Mouse (Mus musculus): ENCODE measurements around the gene Adgrl1.

Adgrl1 gene

GRCm38 (mm10) chr8:83899363-83900252, at the start of gene Adgrl1:
TSS of gene Adgrl1 (plus strand) at chr8:83900105.
- no peak for DNase-seq (ENCODE audit: low read depth, low spot score)

GRCm38 (mm10) chr8:83852329-83852728, 47.6 kb upstream of the Adgrl1 start:
- no peak for DNase-seq (ENCODE audit: low read depth, low spot score)

GRCm38 (mm10) chr8:83853323-83854050, 46.4 kb upstream of the Adgrl1 start:
- no peak for DNase-seq (ENCODE audit: low read depth, low spot score)

- DNase-seq (ENCODE audit: low read depth, low spot score) = no peak
These were observed 43.3 kb upstream of the Adgrl1 start for GRCm38 (mm10) chr8:83856486-83857065.

- no peak for DNase-seq (ENCODE audit: low read depth, low spot score)
These were observed 37.3 kb upstream of the Adgrl1 start for GRCm38 (mm10) chr8:83862439-83863268.

GRCm38 (mm10) chr8:83874881-83875655, 24.8 kb upstream of the Adgrl1 start:
- no peak for DNase-seq (ENCODE audit: low read depth, low spot score)

- DNase-seq (ENCODE audit: low read depth, low spot score) = no peak
These were observed 24.3 kb upstream of the Adgrl1 start for GRCm38 (mm10) chr8:83875656-83876040.

GRCm38 (mm10) chr8:83876080-83876837, 23.6 kb upstream of the Adgrl1 start:
- DNase-seq (ENCODE audit: low read depth, low spot score) = no peak

GRCm38 (mm10) chr8:83876838-83877223, 23.1 kb upstream of the Adgrl1 start:
- DNase-seq (ENCODE audit: low read depth, low spot score) = no peak

- DNase-seq (ENCODE audit: low read depth, low spot score) = no peak
These were observed 11.5 kb upstream of the Adgrl1 start for GRCm38 (mm10) chr8:83888409-83888808.

GRCm38 (mm10) chr8:83892061-83892460, 7.8 kb upstream of the Adgrl1 start:
- no peak for DNase-seq (ENCODE audit: low read depth, low spot score)

GRCm38 (mm10) chr8:83893915-83894314, 6.0 kb upstream of the Adgrl1 start:
- peak; percentile 46 for DNase-seq (ENCODE audit: low read depth, low spot score)

GRCm38 (mm10) chr8:83895894-83896293, 4.0 kb upstream of the Adgrl1 start:
- DNase-seq (ENCODE audit: low read depth, low spot score) = no peak

GRCm38 (mm10) chr8:83896461-83896860, 3.4 kb upstream of the Adgrl1 start:
- DNase-seq (ENCODE audit: low read depth, low spot score) = no peak

- no peak for DNase-seq (ENCODE audit: low read depth, low spot score)
These were observed 2.7 kb upstream of the Adgrl1 start for GRCm38 (mm10) chr8:83897211-83897610.

GRCm38 (mm10) chr8:83898456-83898855, 1.4 kb upstream of the Adgrl1 start:
- no peak for DNase-seq (ENCODE audit: low read depth, low spot score)

- no peak for DNase-seq (ENCODE audit: low read depth, low spot score)
These were observed 931 bp upstream of the Adgrl1 start for GRCm38 (mm10) chr8:83898985-83899362.

GRCm38 (mm10) chr8:83900266-83900956, 506 bp downstream of the Adgrl1 start:
- DNase-seq (ENCODE audit: low read depth, low spot score) = no peak

GRCm38 (mm10) chr8:83900957-83901270, 1.0 kb downstream of the Adgrl1 start:
- DNase-seq (ENCODE audit: low read depth, low spot score) = no peak
